Mouse (Mus musculus) CD4-positive, CD25-positive, alpha-beta regulatory T cell, adult 2 months (primary cell): ENCODE data around the gene Gm20388.

Experiments used
- DNase-seq: peaks from one replicate; pipeline ENCODE4 v3.0.0-alpha.2; 2012; ENCODE audit warnings: low read depth, low spot score

The Gm20388 gene

DNA sequence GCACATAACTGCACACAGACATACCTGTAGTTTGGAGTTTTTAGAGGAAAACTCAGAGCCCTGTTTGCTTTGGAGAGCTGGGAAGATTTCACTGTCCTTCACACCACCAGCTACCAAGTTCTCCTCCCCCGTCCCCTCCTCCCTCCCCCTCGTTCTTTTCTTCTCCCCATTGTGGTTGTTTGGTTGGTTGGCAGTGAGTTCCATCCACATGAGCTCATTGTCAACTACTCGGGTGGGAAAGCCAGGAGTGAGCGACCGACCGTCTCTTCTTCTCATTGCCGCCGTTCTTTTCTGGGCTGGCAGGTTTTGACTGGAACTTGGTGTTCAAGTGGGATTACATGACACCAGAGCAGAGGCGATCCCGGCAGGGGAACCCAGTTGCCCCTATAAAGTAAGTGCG is 4421.1 kb downstream of the Gm20388 start:
- DNase-seq, result no peak

- DNase-seq, result no peak
Observed at GRCm38 (mm10) chr8:124336302-124336701, 4425.7 kb downstream of the Gm20388 start.

DNA sequence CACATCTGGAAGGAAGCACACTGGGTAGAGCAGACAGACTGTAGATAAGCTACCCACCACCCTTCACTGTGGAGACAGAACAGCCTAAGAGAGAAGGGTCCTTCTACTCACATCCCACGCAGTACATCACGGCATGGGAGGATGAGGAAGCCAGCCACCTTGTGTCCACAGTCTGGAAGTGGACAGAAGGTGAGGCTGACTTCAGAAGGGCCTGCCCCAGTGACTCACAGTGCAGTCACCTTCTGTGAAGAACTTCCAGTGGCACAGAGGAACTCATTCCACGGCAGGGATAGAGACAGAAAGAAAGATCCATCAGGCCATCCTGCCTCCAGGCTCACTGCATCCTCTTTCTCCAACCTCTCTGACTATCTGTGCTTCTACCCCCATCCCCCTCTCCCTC is 4429.1 kb downstream of the Gm20388 start:
- no peak for DNase-seq

- DNase-seq, result no peak
Observed at GRCm38 (mm10) chr8:124340360-124341068, 4429.9 kb downstream of the Gm20388 start.

DNA sequence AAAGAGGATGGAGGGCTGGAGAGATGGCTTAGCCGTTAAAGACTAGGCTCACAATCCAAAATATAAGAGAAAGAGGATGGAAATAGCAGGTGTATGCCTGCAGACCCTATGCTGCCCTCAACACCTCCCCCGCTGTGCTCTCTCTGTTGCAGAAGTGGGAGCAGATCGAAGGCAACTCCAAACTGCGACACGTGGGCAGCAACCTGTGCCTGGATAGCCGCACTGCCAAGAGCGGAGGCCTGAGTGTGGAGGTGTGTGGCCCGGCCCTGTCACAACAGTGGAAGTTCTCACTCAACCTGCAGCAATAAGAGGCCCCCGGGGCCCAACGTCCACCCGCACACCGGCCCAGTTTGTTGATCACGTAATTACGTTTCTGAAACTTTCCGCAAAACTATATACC is 4432.5 kb downstream of the Gm20388 start:
- DNase-seq, result no peak

DNA sequence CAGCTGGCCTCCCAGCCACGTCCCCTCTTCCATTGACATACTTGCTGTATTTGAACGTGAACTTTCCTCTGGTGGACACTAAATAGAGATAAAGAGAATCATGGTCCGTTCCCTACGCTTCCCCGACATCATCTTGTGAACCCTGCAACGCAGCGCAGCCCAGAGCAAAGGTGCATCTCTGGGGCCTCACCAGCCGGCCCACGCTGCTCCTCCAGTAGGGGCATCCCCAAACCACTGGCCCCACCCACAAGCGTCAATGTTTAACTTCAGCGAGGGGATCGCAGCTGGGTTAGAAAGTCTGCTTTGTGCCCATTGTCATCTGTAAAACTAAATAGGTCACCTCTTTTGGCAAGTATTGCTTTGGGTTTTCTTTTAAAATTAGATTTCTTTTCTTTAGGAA is 4433.4 kb downstream of the Gm20388 start:
- DNase-seq, result peak; percentile 68

DNA sequence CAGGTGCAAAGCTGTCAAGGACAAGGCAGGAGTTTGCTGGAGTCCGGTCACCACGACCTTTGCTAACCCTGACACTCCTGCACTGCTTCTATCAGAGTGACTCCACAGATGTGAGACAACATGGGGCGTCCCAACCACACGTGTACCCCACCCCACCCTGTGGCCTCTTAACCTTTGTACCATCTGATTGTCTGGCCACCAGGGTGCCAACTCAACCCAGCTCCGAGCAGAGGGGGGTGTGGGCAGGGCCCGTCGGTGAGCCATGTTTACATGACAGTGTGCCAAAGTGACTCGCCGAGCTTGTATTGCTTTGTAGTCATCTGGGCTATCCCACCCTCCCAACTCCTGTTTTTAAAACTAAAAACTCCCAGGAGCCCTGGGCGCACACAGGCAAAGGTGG is 4434.5 kb downstream of the Gm20388 start:
- DNase-seq, result no peak

GRCm38 (mm10) chr8:124346852-124347523 is 4436.3 kb downstream of the Gm20388 start:
- peak; percentile 87 for DNase-seq

DNA sequence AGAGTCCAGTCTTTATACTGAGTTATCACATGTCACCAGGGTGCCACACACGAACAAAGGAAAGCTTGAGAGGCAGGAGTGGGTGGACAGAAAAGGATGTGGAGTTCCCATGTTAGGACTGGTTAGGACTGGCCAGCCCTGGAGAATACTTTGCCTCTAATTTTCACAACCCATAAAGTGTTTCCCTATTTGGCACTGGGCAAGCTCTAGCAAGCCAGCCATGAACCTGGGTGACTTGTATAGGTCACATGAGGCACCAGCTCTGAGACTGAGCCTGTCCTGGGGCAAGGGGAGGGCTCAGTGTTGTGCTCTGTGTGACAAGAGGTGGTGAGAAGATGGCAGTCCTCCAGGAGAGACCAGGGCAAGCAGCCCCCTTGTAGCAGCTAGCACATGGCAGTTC is 4437.4 kb downstream of the Gm20388 start:
- no peak for DNase-seq

GRCm38 (mm10) chr8:124349663-124350062 is 4439.0 kb downstream of the Gm20388 start:
- DNase-seq, result peak; percentile 81

GRCm38 (mm10) chr8:124351636-124352035 is 4441.0 kb downstream of the Gm20388 start:
- DNase-seq, result no peak

DNA sequence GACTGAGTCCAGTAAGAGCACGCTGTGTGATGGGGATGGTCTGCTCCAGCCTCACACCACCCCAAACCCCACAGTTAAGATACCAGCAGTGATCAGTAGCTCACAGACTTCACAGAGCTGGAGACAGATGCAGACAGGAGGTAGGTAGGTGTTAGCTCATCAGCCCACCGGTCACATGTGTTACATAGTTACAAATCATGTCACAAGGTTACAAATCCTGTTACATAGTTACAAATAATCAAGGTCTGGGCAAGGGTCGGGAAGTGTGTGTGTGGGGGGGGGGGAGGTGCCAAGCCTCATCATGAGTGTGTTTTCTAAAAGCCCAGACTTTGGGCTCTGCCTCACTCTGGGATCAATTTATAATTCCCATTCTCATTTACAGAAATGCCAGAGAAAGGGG is 4450.3 kb downstream of the Gm20388 start:
- no peak for DNase-seq

- DNase-seq, result no peak
Observed at GRCm38 (mm10) chr8:124361773-124362427, 4451.3 kb downstream of the Gm20388 start.

GRCm38 (mm10) chr8:124362589-124362988 is 4451.9 kb downstream of the Gm20388 start:
- no peak for DNase-seq

DNA sequence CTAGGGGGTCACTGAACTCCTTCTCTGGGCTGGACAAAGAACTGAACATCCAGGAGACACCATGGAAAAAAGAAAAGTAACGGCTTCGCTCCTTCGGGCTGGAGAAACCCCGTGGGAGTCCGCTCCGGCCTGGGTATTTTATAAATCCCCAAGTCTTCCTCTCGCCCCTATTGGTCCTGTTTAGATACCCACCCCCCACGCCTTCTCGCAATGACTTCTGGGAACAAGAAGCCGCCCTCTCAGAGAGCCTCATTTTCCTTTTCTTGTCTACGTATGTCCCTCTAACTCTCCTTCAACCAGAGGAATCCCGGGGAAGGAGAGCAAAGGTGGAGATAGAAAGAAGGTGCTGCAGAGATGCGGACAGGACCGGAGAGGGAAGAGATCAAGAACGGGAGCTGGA is 4452.7 kb downstream of the Gm20388 start:
- no peak for DNase-seq

DNA sequence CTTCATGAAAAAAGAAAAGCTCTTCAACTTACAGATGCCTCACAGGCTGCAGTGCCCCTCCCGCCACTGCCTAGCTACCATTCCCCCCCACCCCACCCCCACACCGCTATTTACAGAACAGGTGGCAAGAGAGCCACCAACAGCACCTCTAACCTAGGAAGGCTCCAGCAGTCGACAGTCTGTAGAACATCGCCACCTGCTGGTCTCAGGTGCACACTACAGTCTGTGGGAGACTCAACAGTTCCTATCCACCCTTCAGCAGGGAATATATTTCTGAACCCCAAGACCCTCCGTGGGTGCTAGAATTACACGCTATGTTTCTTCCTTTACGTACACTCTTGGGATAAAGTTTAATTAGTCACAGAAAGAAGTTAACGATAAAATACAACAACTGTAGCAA is 4457.6 kb downstream of the Gm20388 start:
- DNase-seq, result peak; percentile 81

GRCm38 (mm10) chr8:124370422-124371183 is 4460.0 kb downstream of the Gm20388 start:
- peak; percentile 29 for DNase-seq

DNA sequence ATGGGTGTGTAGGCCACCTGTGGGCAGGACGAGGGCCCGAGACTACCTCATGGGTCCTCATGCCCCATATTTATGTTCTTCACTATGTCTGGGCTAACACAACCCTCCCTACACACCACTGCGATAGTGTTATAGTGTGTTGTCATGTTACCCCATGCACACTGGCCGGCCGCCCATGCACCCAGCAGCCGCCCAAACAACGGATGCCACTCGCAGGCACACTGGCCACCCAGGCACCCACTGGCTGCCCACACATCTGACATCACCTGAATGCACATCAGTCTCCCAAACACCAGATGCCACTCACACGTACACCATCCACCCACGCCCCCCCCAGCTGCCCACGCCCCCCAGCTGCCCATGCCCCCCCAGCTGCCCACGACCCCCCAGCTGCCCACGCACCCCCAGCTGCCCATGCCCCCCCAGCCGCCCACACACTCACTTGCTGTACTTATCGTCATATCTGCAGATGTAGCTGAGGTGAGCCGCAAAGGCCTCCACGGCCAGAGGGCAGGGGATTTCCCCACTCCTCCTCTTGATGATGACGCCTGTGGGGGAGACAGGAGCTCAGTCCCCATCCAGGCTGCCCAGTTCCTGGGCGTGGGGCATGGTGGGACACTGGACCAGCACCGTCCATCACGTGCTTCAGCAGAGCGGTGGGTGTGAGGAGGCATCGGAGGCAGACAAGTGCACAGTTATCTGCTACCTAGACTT is 4460.9 kb downstream of the Gm20388 start:
- peak; percentile 48 for DNase-seq

GRCm38 (mm10) chr8:124373753-124374152 is 4463.1 kb downstream of the Gm20388 start:
- DNase-seq, result no peak

DNA sequence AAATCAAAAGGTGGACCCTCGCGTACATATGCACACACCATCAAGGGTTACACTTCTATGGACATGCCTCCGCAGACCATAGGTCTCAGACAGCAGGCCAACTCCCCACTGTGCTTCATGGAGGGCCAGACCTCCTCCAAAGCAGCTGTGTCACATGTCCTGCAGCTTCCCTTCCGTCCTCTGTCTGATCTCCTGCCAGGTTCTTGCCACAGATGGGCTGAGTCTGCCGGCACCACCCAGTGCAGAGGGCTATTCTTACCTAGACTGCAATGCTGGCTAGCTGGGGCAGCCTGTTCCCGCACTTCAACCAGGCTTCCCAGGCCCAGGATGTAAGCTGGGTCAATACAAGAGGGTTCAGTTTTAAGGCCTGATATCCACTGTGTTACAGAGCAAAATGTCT is 4464.5 kb downstream of the Gm20388 start:
- DNase-seq, result no peak

DNA sequence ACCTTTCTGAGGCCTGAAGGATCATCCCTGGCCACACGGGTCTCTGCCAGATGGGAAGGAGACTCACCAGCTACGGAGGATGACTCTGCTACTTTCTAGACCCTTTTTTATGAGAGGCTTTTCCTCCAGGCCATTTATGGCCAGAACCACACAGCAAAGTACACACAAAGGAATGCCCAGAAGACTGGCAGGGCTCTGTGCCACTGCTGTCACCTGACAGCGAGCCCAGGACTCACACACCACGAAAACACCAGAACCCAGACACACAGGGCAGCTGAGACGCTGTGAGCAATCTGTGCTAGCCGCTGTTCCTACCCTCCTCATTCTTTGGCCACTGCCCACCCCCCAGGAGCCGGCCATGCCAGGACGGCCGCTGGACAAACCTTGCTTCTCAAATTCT is 4465.1 kb downstream of the Gm20388 start:
- DNase-seq, result no peak
